Mouse (Mus musculus) stomach, postnatal 0 days (tissue): ENCODE results near the gene Fxyd3. TPM values are rescaled to one million over a fixed set of nuclear protein-coding genes. Genes with fewer than 3 reads are reported as not detected.

ENCODE experiments used
- ATAC-seq: fragments of 200-750 bp; cut with Nextera tagmentation; 2 replicates; pipeline ENCODE4 v1.8.0; 2017; ENCODE audit not compliant: low FRiP score, low TSS enrichment
- DNase-seq: peaks from one replicate; pipeline ENCODE4 v3.0.0-alpha.2; 2016; ENCODE audit warnings: low spot score
- H3K27ac ChIP-seq: fragments of 300-500 bp; sonication (generic); replicated peaks from 2 replicates; pipeline ENCODE4 v1.5.1; 2014; ENCODE audit warnings: mild to moderate bottlenecking, control low read depth
- H3K27me3 ChIP-seq: fragments of 300-500 bp; sonication (generic); 2 replicates; pipeline ENCODE4 v1.6.1; 2014; ENCODE audit warnings: low read length; ENCODE audit not compliant: control insufficient read depth, insufficient read depth
- H3K36me3 ChIP-seq: fragments of 300-500 bp; sonication (generic); 2 replicates; pipeline ENCODE4 v1.6.1; 2014; ENCODE audit warnings: low read length, mixed read lengths; ENCODE audit not compliant: control insufficient read depth, insufficient read depth
- H3K4me1 ChIP-seq: fragments of 300-500 bp; sonication (generic); replicated peaks from 2 replicates; pipeline ENCODE4 v1.6.1; 2014; ENCODE audit warnings: antibody characterized with exemption; ENCODE audit not compliant: control insufficient read depth, insufficient read depth
- H3K4me2 ChIP-seq: fragments of 300-500 bp; sonication (generic); replicated peaks from 2 replicates; pipeline ENCODE4 v1.6.1; 2014; ENCODE audit warnings: low read depth, mild to moderate bottlenecking, control low read depth, moderate library complexity
- H3K4me3 ChIP-seq: fragments of 300-500 bp; sonication (generic); 2 replicates; pipeline ENCODE4 v1.5.1; 2014; ENCODE audit warnings: low read depth, low read length, control low read depth
- H3K9ac ChIP-seq: fragments of 300-500 bp; sonication (generic); 2 replicates; pipeline ENCODE4 v1.6.1; 2014; ENCODE audit warnings: mild to moderate bottlenecking, low read length, control low read depth, mixed read lengths
- H3K9me3 ChIP-seq: fragments of 300-500 bp; sonication (generic); 2 replicates; pipeline ENCODE4 v1.6.1; 2016; ENCODE audit warnings: low read length; ENCODE audit not compliant: control insufficient read depth
- CTCF ChIP-seq: IDR thresholded peaks from 2 replicates; pipeline ENCODE4 v1.5.1; 2016; ENCODE audit warnings: antibody characterized with exemption, low read depth, mild to moderate bottlenecking, moderate library complexity
- EP300 ChIP-seq: optimal IDR thresholded peaks from 2 replicates; pipeline ENCODE3; 2016; ENCODE audit warnings: antibody characterized with exemption
- WGBS: fragments of 180-500 bp; shearing (Covaris S2); extraction: QIAGEN DNeasy Blood & Tissue Kit; methylation state at CpG from one replicate; pipeline ENCODE4 v1.1.7; 2014; 5-methylcytosine and 5-hydroxymethylcytosine counted together
- polyA plus RNA-seq: library from polyadenylated mRNA; unstranded; fragments of >200 nt; fragmentation: Nextera tagmentation; extraction: Ambion mirVana; gene quantifications from 2 replicates; pipeline ENCODE4 v1.2.1, GENCODE M21; 2015

Fxyd3 gene
- polyA plus RNA-seq, 1 experiment from 2014 or later, result 1,122 TPM

GRCm38 (mm10) chr7:31056448-31056847, 20.1 kb downstream of the Fxyd3 start:
- no peak for DNase-seq
- Histone ChIP-seq H3K4me2 (no peak overlapping the region), H3K36me3 (no peaks in the 10 kb centered on the region), H3K27me3 (0 out of 2 replicates have a peak, but pooled peaks cover under 1% of the 10 kb centered on the region), H3K9me3 (no peaks in the 10 kb centered on the region), H3K4me3 (no peak overlapping the region), H3K4me1 (no peaks in the 10 kb centered on the region; the same call in 1 of the 2 replicates), H3K27ac (no peak overlapping the region), H3K9ac (no peak overlapping the region)
- 73% methylated on average over 7 of the region's 7 CpGs for WGBS
- no peak for ATAC-seq
- no peak for TF ChIP-seq EP300
- TF ChIP-seq CTCF, result no peak

- H3K9ac ChIP-seq, result no peak overlapping the region
- H3K4me2 ChIP-seq, result no peak overlapping the region
- WGBS, result 7% methylated on average over 3 of the region's 4 CpGs
- H3K27me3 ChIP-seq, result 0 out of 2 replicates have a peak, but pooled peaks cover 3% of the 10 kb centered on the region
- no peaks in the 10 kb centered on the region for H3K36me3 ChIP-seq
- peaks cover 3% of the 10 kb centered on the region for H3K4me1 ChIP-seq
- H3K27ac ChIP-seq, result no peak overlapping the region
- no peaks in the 10 kb centered on the region for H3K9me3 ChIP-seq
- no peak for TF ChIP-seq EP300
- no peak for TF ChIP-seq CTCF
- ATAC-seq (no peak), DNase-seq (no peak)
- no peak overlapping the region for H3K4me3 ChIP-seq
Observed at GRCm38 (mm10) chr7:31055883-31056282, 20.6 kb downstream of the Fxyd3 start.

GRCm38 (mm10) chr7:31055354-31055824, 21.1 kb downstream of the Fxyd3 start:
- 0 out of 2 replicates have a peak, but pooled peaks cover 3% of the 10 kb centered on the region for H3K27me3 ChIP-seq
- ATAC-seq, result peak; percentile 76
- H3K9me3 ChIP-seq, result no peaks in the 10 kb centered on the region
- peak overlapping the region; percentile 83 for H3K27ac ChIP-seq
- H3K4me3 ChIP-seq, result peak overlapping the region; percentile 39
- 10% methylated on average over 10 of the region's 10 CpGs for WGBS
- H3K9ac ChIP-seq, result peak overlapping the region; percentile 58
- peak overlapping the region; percentile 54 for H3K4me2 ChIP-seq
- peak; percentile 73 for DNase-seq
- TF ChIP-seq EP300 (no peak), CTCF (no peak)
- H3K4me1 ChIP-seq, result peaks cover 3% of the 10 kb centered on the region
- no peaks in the 10 kb centered on the region for H3K36me3 ChIP-seq

- H3K4me1 ChIP-seq, result peaks cover 3% of the 10 kb centered on the region
- ATAC-seq (no peak), DNase-seq (no peak)
- no peak for TF ChIP-seq CTCF
- TF ChIP-seq EP300, result no peak
- no peaks in the 10 kb centered on the region for H3K36me3 ChIP-seq
- WGBS, result 41% methylated on average over 11 of the region's 11 CpGs
- H3K4me3 ChIP-seq, result peak overlapping the region; percentile 39
- H3K4me2 ChIP-seq, result peak overlapping the region; percentile 54
- no peaks in the 10 kb centered on the region for H3K9me3 ChIP-seq
- H3K9ac ChIP-seq, result peak overlapping the region; percentile 58
- H3K27ac ChIP-seq, result peak overlapping the region; percentile 83
- 0 out of 2 replicates have a peak, but pooled peaks cover 3% of the 10 kb centered on the region for H3K27me3 ChIP-seq
Observed at GRCm38 (mm10) chr7:31054661-31055320, 21.7 kb downstream of the Fxyd3 start.

- Histone ChIP-seq H3K4me2 (peak overlapping the region; percentile 54), H3K9ac (peak overlapping the region; percentile 58), H3K36me3 (no peaks in the 10 kb centered on the region), H3K9me3 (no peaks in the 10 kb centered on the region), H3K27ac (peak overlapping the region; percentile 83; the same call in 1 of the 2 replicates), H3K4me3 (peak overlapping the region; percentile 39), H3K27me3 (0 out of 2 replicates have a peak, but pooled peaks cover 3% of the 10 kb centered on the region), H3K4me1 (peaks cover 3% of the 10 kb centered on the region)
- TF ChIP-seq CTCF (no peak), EP300 (no peak)
- 33% methylated on average over 10 of the region's 10 CpGs for WGBS
- DNase-seq, result no peak
- no peak for ATAC-seq
Observed at GRCm38 (mm10) chr7:31053882-31054447, 22.5 kb downstream of the Fxyd3 start.
